ENCODE assay signal across 15 mouse cellular contexts in genomic region chr9:75049100-75049499, GRCm38 (mm10). TPM values are rescaled to one million over a fixed set of nuclear protein-coding genes. Genes with fewer than 3 reads are reported as not detected.
A peak's percentile ranks its signal among the peaks of the same experiment; 100 is the strongest.
DNase-seq lines count a peak whose midpoint lies in the region; ATAC-seq lines count a peak whose summit lies in the region.
"Had no signal": no experiment of that assay in that cellular context is flagged by ENCODE, and none has a peak within 500 bp of the region (broad histone marks: within the 10 kb centered on the region; RNA-seq: fewer than 3 reads in every experiment).

No protein-coding gene starts in this region.

- H3K36me3 ChIP-seq in midbrain, embryonic 11.5 days (ENCODE audit: control insufficient read depth, insufficient read depth, low read length) = no peaks in the 10 kb centered on the region
- H3K36me3 ChIP-seq in midbrain, embryonic 14.5 days (ENCODE audit: control insufficient read depth, insufficient read depth, low read length) = peaks cover 21% of the 10 kb centered on the region; the same call in 1 of the 2 replicates

- H3K27ac ChIP-seq in midbrain, embryonic 11.5 days (ENCODE audit: low read depth, low read length) = no peak overlapping the region
- no peak overlapping the region for H3K27ac ChIP-seq in midbrain, embryonic 14.5 days (replicated peaks; ENCODE audit: low read depth, low read length)
- H3K27ac ChIP-seq: forebrain, embryonic 12.5 days; heart, embryonic 13.5 days; kidney, embryonic 15.5 days; liver, embryonic 13.5 days had no signal

- H3K4me1 ChIP-seq in midbrain, embryonic 11.5 days (ENCODE audit: control insufficient read depth, insufficient read depth, low read length) = no peaks in the 10 kb centered on the region
- no peaks in the 10 kb centered on the region for H3K4me1 ChIP-seq in midbrain, embryonic 14.5 days (ENCODE audit: control insufficient read depth, insufficient read depth, low read length)
- H3K4me1 ChIP-seq: forebrain, embryonic 12.5 days; kidney, embryonic 15.5 days had no signal

- WGBS in midbrain, embryonic 11.5 days = 87% methylated on average over 3 of the region's 3 CpGs
- WGBS in midbrain, embryonic 14.5 days = 89% methylated on average over 3 of the region's 3 CpGs

- intact Hi-C loops in heart, postnatal 36 days (cut with DNase I) = no loop called here

- no peak overlapping the region for H3K9ac ChIP-seq in midbrain, embryonic 11.5 days (ENCODE audit: low read length)
- no peak overlapping the region for H3K9ac ChIP-seq in midbrain, embryonic 14.5 days (replicated peaks; ENCODE audit: low read length)
- H3K9ac ChIP-seq: forebrain, embryonic 12.5 days; heart, embryonic 13.5 days; kidney, embryonic 15.5 days; liver, embryonic 13.5 days had no signal

- H3K4me2 ChIP-seq in midbrain, embryonic 11.5 days = no peak overlapping the region
- no peak overlapping the region for H3K4me2 ChIP-seq in midbrain, embryonic 14.5 days (ENCODE audit: low read length)
- H3K4me2 ChIP-seq: forebrain, embryonic 12.5 days; heart, embryonic 13.5 days; kidney, embryonic 15.5 days; liver, embryonic 13.5 days had no signal

- DNase-seq in heart, adult 18-20 months = peak; percentile 41 to 56
- no peak for DNase-seq in heart, postnatal 36 days
- peak; percentile 47 for DNase-seq in midbrain, embryonic 11.5 days (ENCODE audit: low spot score, missing footprints)
- DNase-seq in midbrain, embryonic 14.5 days = no peak
- DNase-seq in embryo, embryonic 10.5 days (ENCODE audit: low spot score) = no peak
- DNase-seq: cerebellum, postnatal 25 days; liver, embryonic 13.5 days; right cerebral cortex, postnatal 14 days; thymus, adult 18-20 months had no signal

- ATAC-seq in midbrain, embryonic 11.5 days (ENCODE audit: low FRiP score) = no peak
- no peak for ATAC-seq in midbrain, embryonic 14.5 days (ENCODE audit: low FRiP score, low TSS enrichment)
- peak; percentile 34 to 73; a peak in 3 of 4 replicates for ATAC-seq in hematopoietic stem cell, adult 5-6 weeks (replicated peaks in 1 of 2; ENCODE audit: insufficient read depth in 1 of 2, low FRiP score in 2 of 2, low TSS enrichment in 1 of 2, low read depth in 1 of 2, poor library complexity in 2 of 2, severe bottlenecking in 2 of 2)
- ATAC-seq in monocyte, adult 5-6 weeks (replicated peaks; ENCODE audit: insufficient number of reproducible peaks, low FRiP score, low TSS enrichment, poor library complexity, severe bottlenecking) = peak; percentile 63; the same call in 1 of the 2 replicates
- ATAC-seq: Patski had no signal

- H3K27me3 ChIP-seq in midbrain, embryonic 11.5 days (ENCODE audit: control insufficient read depth, insufficient read depth, low read length) = no peaks in the 10 kb centered on the region
- no peaks in the 10 kb centered on the region for H3K27me3 ChIP-seq in midbrain, embryonic 14.5 days (ENCODE audit: control insufficient read depth, insufficient read depth, low read length)
- H3K27me3 ChIP-seq: forebrain, embryonic 12.5 days; heart, embryonic 13.5 days; kidney, embryonic 15.5 days; liver, embryonic 13.5 days; Patski had no signal

- H3K4me3 ChIP-seq in midbrain, embryonic 11.5 days (ENCODE audit: low read depth, low read length) = no peak overlapping the region
- H3K4me3 ChIP-seq in midbrain, embryonic 14.5 days (replicated peaks; ENCODE audit: low read depth, low read length) = no peak overlapping the region
- H3K4me3 ChIP-seq: forebrain, embryonic 12.5 days; heart, embryonic 13.5 days; kidney, embryonic 15.5 days; liver, embryonic 13.5 days had no signal

- no peaks in the 10 kb centered on the region for H3K9me3 ChIP-seq in midbrain, embryonic 11.5 days (ENCODE audit: control insufficient read depth, low read length)
- H3K9me3 ChIP-seq in midbrain, embryonic 14.5 days (ENCODE audit: control insufficient read depth, low read length) = no peaks in the 10 kb centered on the region
- H3K9me3 ChIP-seq: forebrain, embryonic 12.5 days; heart, embryonic 13.5 days; kidney, embryonic 15.5 days; liver, embryonic 13.5 days had no signal

RNA-seq across cellular contexts. Expression of gene Arpp19, which starts 11.7 kb away (rescaled TPM):
- 100 to 1,000 TPM; 180 to 203 TPM for total RNA-seq in heart, adult 18-20 months (2021)
- total RNA-seq in heart, postnatal 36 days (2021) = 100 to 1,000 TPM; 169 to 182 TPM
- 353 and 371 TPM in 2 replicates for polyA plus RNA-seq in midbrain, embryonic 11.5 days (2014; fragmentation: Nextera tagmentation; extraction: Ambion mirVana)
- 217 and 234 TPM in 2 replicates for polyA plus RNA-seq in midbrain, embryonic 14.5 days (2014; fragmentation: Nextera tagmentation; extraction: Ambion mirVana)
- 98.1 and 107 TPM in 2 replicates for total RNA-seq in hematopoietic stem cell, adult 5-6 weeks (2017)
- total RNA-seq in monocyte, adult 5-6 weeks (2017) = 173 to 274 TPM (median 187 TPM) in 3 replicates

RNA-seq across cellular contexts. Expression of gene Myo5a, which starts 21.7 kb away (rescaled TPM):
- total RNA-seq in heart, adult 18-20 months (2021) = 10 to 100 TPM in 1 of 2 experiments, 1 to 10 TPM in 1; 8.7 to 12.2 TPM
- total RNA-seq in heart, postnatal 36 days (2021) = 10 to 100 TPM; 10.7 to 12.2 TPM
- 27.9 and 29.2 TPM in 2 replicates for polyA plus RNA-seq in midbrain, embryonic 11.5 days (2014; fragmentation: Nextera tagmentation; extraction: Ambion mirVana)
- polyA plus RNA-seq in midbrain, embryonic 14.5 days (2014; fragmentation: Nextera tagmentation; extraction: Ambion mirVana) = 36.4 and 48.0 TPM in 2 replicates
- total RNA-seq in hematopoietic stem cell, adult 5-6 weeks (2017) = 137 and 162 TPM in 2 replicates
- total RNA-seq in monocyte, adult 5-6 weeks (2017) = 91.5 to 104 TPM (median 93.1 TPM) in 3 replicates

Comparison
In these comparisons a context has a peak if more than half of its experiments do, and no peak if none do; other contexts are left out.
1. DNase-seq: peak in heart, adult 18-20 months (2 of 2) and midbrain, embryonic 11.5 days (single experiment); none in heart, postnatal 36 days (0 of 2), midbrain, embryonic 14.5 days (single experiment) and embryo, embryonic 10.5 days (single experiment).
2. ATAC-seq: peak in hematopoietic stem cell, adult 5-6 weeks (2 of 2) and monocyte, adult 5-6 weeks (single experiment); none in midbrain, embryonic 11.5 days (single experiment) and midbrain, embryonic 14.5 days (single experiment).